Mouse (Mus musculus): Measurements from ENCODE around the gene Ppp1r17. TPM values are rescaled to one million over a fixed set of nuclear protein-coding genes. Genes with fewer than 3 reads are reported as not detected.
A peak's percentile ranks its signal among the peaks of the same experiment; 100 is the strongest.

Ppp1r17 gene
- under 1 TPM in 1 of 2 experiments, not detected in 1; 0.26 TPM for total RNA-seq (2021)

DNA sequence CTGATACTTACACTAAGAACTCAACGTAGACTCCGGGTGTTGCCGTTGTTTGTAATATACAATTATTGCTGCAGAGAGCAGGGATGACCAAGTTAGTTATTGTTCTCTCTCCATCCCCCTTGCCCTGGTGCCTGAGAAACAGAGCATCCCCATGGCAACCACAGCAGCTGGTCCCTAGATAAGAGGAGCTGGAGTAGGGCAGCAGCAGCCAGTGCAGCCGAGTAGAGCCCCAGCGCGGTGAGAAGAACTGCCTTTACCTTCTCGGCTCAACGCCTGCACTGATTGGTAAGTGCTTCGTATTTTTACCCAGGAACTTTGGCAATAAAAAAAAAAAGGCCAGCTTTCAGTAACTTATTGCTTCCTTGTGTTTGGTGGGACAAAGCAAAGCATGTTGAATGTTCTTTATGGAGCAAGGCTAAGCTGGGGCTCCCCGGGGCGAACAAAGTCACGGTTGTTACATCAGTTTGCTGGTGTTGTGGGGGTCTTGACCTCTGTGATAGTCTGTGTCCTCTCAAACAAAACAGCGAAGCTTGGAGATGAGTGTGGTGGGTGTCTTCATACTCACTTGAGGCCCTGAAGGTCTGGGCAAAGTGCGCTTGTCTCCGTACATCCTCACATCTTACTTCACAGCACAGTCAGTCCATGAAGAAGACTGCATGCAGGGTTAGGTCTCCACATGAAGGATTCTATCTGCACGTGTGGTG lies at the start of gene Ppp1r17:
Ppp1r17 (plus strand) TSS at position 207 of the 704 bp plus-strand sequence.
- intact Hi-C loops (cut with DNase I): no loop called here
- DNase-seq (ENCODE audit: extremely low spot score in 1 of 2, low spot score in 2 of 2): peak in 1 of 2 experiments; percentile 28

DNA sequence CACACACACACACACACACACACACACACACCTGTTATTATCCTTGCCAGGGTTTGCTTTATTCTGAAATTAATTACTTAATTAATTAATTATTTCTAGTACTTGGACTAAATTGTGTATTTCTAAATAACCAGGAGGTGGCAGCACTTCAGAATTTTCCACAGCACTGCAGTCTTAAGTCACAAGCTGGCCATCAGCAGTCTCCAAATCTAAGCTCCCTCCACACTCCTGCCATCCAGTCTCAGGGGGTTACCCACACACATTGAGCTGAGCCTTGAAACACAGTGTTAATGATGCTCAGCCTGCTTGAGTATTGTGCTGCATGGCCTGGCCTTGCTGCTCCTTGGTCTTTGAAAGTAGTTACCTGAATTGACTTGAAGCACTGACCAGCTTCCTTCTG lies 44.3 kb upstream of the Ppp1r17 start:
- intact Hi-C loops (cut with DNase I): loop anchor here (5.0 kb wide), 1 partner anchor 74 kb away; no protein-coding TSS in a partner anchor
- peak; percentile 20 to 22 for DNase-seq (ENCODE audit: extremely low spot score in 1 of 2, low spot score in 2 of 2)

GRCm38 (mm10) chr6:55979766-55980165 lies 37.5 kb upstream of the Ppp1r17 start:
- intact Hi-C loops (cut with DNase I): no loop called here
- DNase-seq (ENCODE audit: extremely low spot score in 1 of 2, low spot score in 2 of 2): no peak

DNA sequence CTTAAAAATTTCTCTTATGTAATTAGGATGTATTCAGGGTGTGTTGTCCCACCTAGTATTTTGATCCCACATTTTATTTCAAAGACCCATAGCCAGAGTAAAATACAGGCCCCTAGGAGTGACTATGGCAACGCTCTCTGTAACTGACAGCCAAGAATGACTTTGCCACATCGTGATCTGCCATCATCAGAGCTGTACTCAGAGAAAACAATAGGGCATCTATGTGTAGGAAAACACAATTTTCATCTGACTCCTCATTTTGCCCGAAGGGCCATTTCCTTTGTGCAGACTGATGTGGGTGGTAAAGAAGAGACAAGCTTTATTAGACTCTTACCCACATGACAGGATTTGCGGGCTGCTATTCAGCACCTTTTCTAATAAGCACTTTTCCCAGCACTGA lies 8.6 kb upstream of the Ppp1r17 start:
- intact Hi-C loops (cut with DNase I): no loop called here
- no peak for DNase-seq (ENCODE audit: extremely low spot score in 1 of 2, low spot score in 2 of 2)

- DNase-seq (ENCODE audit: extremely low spot score in 1 of 2, low spot score in 2 of 2): no peak
- intact Hi-C loops (cut with DNase I): no loop called here
These were observed 4.9 kb upstream of the Ppp1r17 start for GRCm38 (mm10) chr6:56012384-56012783.

- intact Hi-C loops (cut with DNase I): no loop called here
- DNase-seq (ENCODE audit: extremely low spot score in 1 of 2, low spot score in 2 of 2): no peak
These were observed 2.3 kb downstream of the Ppp1r17 start for GRCm38 (mm10) chr6:56019632-56020031.

- intact Hi-C loops (cut with DNase I): no loop called here
- peak in 1 of 2 experiments; percentile 33 for DNase-seq (ENCODE audit: extremely low spot score in 1 of 2, low spot score in 2 of 2)
These were observed 8.2 kb downstream of the Ppp1r17 start for GRCm38 (mm10) chr6:56025533-56025932.

DNA sequence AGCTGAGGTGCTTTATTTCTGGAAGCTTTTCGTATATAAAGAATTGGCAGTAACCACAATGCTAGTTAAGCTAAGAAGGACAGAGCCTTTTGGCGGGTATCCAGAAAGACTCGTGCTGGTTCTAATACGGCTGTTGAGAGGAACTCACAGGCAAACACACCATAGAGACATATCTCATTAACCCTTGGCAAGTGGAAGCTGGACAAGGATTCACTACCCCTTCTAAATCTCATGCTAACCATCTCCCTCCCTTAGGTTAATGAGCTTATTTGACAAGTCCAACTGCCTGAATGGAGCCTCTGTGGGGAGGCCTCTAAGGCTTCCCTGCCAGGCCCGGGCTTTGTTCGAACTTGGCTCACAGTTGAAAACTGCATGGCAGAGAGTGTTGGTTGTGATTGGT lies 10.0 kb downstream of the Ppp1r17 start:
- intact Hi-C loops (cut with DNase I): no loop called here
- DNase-seq (ENCODE audit: extremely low spot score in 1 of 2, low spot score in 2 of 2): peak in 1 of 2 experiments; percentile 25

GRCm38 (mm10) chr6:56027966-56028365 lies 10.7 kb downstream of the Ppp1r17 start:
- intact Hi-C loops (cut with DNase I): no loop called here
- peak in 1 of 2 experiments; percentile 31 for DNase-seq (ENCODE audit: extremely low spot score in 1 of 2, low spot score in 2 of 2)

GRCm38 (mm10) chr6:56029986-56030385 lies 12.7 kb downstream of the Ppp1r17 start:
- intact Hi-C loops (cut with DNase I): no loop called here
- no peak for DNase-seq (ENCODE audit: extremely low spot score in 1 of 2, low spot score in 2 of 2)

DNA sequence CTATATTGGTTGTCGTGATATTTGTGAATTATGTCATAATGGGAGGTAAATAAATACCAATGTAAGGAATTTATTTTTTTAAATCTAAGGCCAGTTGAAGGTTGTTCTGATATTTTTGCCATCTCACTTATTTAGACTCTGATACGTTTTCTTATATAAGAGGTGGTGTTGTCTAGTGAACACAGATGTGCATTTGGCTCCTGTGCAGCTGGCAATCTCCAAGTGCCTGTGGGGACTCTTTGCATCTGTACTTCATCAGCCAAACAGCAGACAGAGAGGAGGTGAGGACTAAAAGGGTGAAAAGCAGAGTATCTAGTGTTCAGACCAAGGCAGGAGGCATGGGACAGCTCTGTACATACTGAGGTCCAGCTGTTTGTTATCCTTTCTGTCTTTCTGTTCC lies 14.9 kb downstream of the Ppp1r17 start:
- intact Hi-C loops (cut with DNase I): no loop called here
- DNase-seq (ENCODE audit: extremely low spot score in 1 of 2, low spot score in 2 of 2): no peak

DNA sequence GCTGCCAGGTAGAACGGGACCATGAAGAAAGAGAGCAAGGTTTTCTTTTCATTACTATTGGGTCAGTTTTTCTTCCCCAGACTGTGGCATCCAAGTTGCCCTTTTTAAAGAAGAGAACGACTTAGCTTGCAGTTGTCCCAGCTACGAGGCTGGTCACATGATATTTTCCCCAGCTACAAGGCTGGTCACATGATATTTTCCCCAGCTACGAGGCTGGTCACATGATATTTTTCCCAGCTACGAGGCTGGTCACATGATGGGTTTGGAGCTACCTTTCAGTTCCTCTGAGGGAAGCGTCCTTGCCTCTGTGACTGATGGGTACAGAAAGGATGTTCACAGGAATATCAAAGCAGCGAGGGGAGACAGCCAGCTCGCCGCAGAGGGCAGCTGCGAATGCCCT lies 17.8 kb downstream of the Ppp1r17 start:
- no peak for DNase-seq (ENCODE audit: extremely low spot score in 1 of 2, low spot score in 2 of 2)

GRCm38 (mm10) chr6:56039476-56040055 lies 22.3 kb downstream of the Ppp1r17 start:
- intact Hi-C loops (cut with DNase I): loop anchor here (10.0 kb wide), 1 partner anchor 655 kb away; no protein-coding TSS in a partner anchor
- DNase-seq (ENCODE audit: extremely low spot score in 1 of 2, low spot score in 2 of 2): no peak

More for the DNA sequence above, 17.8 kb downstream of the Ppp1r17 start:
- intact Hi-C loops (cut with DNase I): no loop called here

GRCm38 (mm10) chr6:56044270-56044669 lies 27.0 kb downstream of the Ppp1r17 start:
- intact Hi-C loops (cut with DNase I): loop anchor here (10.0 kb wide), 1 partner anchor 659 kb away; no protein-coding TSS in a partner anchor

GRCm38 (mm10) chr6:56044716-56045115 lies 27.4 kb downstream of the Ppp1r17 start:
- intact Hi-C loops (cut with DNase I): loop anchor here (5.0 to 10.0 kb wide), 2 partner anchors 72 to 660 kb away; no protein-coding TSS in a partner anchor
- DNase-seq (ENCODE audit: extremely low spot score in 1 of 2, low spot score in 2 of 2): no peak

More at GRCm38 (mm10) chr6:56044270-56044669, 27.0 kb downstream of the Ppp1r17 start:
- DNase-seq (ENCODE audit: extremely low spot score in 1 of 2, low spot score in 2 of 2): no peak

DNA sequence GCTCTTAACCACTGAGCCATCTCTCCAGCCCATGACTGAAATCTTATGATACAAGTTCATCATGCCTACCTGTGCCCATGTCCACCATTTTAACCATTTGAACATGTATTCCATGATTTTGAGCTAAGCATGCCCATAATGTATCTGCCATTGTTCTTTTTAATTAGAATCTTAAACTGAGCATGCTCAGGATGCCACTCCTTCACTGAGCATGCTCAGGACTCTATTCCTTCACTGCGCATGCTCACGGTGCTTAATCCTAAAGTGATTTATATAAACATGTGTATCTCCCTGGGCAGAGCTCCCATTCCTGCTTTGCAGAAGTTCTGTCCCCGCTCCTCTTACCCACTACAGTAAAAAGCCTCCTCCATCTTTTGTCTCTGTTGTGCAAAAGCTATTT lies 31.3 kb downstream of the Ppp1r17 start:
- no peak for DNase-seq (ENCODE audit: extremely low spot score in 1 of 2, low spot score in 2 of 2)
- intact Hi-C loops (cut with DNase I): loop anchor here (2.0 to 10.0 kb wide), 3 partner anchors 76 to 664 kb away; no protein-coding TSS in a partner anchor

DNA sequence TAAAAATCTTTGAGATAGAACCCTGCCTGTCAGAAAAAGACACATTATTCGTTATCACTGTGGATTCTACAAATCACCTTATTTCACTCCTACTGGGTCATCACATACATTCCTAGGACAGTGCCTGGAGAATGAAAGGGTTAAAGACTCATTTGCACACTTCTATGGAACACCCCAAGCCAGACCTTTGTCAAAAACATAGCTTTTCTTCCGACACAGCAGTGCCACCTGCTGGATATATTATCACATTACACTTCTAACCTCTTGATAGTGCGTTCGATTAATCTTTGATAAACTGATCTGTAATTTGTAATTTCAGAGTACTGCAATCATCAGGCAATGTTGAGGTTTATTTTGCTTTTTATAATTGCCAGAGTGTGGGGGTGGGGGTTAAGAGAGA lies 31.8 kb downstream of the Ppp1r17 start:
- DNase-seq (ENCODE audit: extremely low spot score in 1 of 2, low spot score in 2 of 2): peak in 1 of 2 experiments; percentile 54
- intact Hi-C loops (cut with DNase I): loop anchor here (2.0 to 10.0 kb wide), 3 partner anchors 77 to 664 kb away; no protein-coding TSS in a partner anchor

GRCm38 (mm10) chr6:56063736-56064135 lies 46.4 kb downstream of the Ppp1r17 start:
- intact Hi-C loops (cut with DNase I): no loop called here
- DNase-seq (ENCODE audit: extremely low spot score in 1 of 2, low spot score in 2 of 2): no peak

- DNase-seq (ENCODE audit: extremely low spot score in 1 of 2, low spot score in 2 of 2): peak; percentile 35 to 40
- intact Hi-C loops (cut with DNase I): loop anchor here (2.0 to 5.0 kb wide), 3 partner anchors 410 to 626 kb away; no protein-coding TSS in a partner anchor
These were observed 49.5 kb downstream of the Ppp1r17 start for GRCm38 (mm10) chr6:56066632-56067282.
